Mouse (Mus musculus) hindbrain, embryonic 11.5 days (tissue): ENCODE measurements at regions not wholly inside any gene's neighbourhood (a gene's known extent, or its start where the extent isn't known, plus 50 kb on each side); places are given as distances from the start of the nearest gene placed in this dataset.

Experiments
- ATAC-seq: fragments of 200-750 bp; cut with Nextera tagmentation; 2 replicates; pipeline ENCODE4 v1.8.0; 2017; ENCODE audit warnings: mild to moderate bottlenecking, moderate TSS enrichment, moderate library complexity; ENCODE audit not compliant: low FRiP score
- DNase-seq: peaks from one replicate; pipeline ENCODE4 v3.0.0-alpha.2; 2015; ENCODE audit warnings: low spot score
- H3K27ac ChIP-seq: fragments of 300-500 bp; sonication (generic); 2 replicates; pipeline ENCODE4 v1.5.1; 2014; ENCODE audit warnings: mild to moderate bottlenecking, low read depth, low read length
- H3K27me3 ChIP-seq: fragments of 300-500 bp; sonication (generic); 2 replicates; pipeline ENCODE4 v1.6.1; 2014; ENCODE audit warnings: mild to moderate bottlenecking, low read length, moderate library complexity, mixed read lengths; ENCODE audit not compliant: control insufficient read depth, insufficient read depth
- H3K36me3 ChIP-seq: fragments of 300-500 bp; sonication (generic); 2 replicates; pipeline ENCODE4 v1.6.1; 2014; ENCODE audit warnings: mild to moderate bottlenecking, low read length, moderate library complexity, mixed read lengths; ENCODE audit not compliant: control insufficient read depth, insufficient read depth
- H3K4me1 ChIP-seq: fragments of 300-500 bp; sonication (generic); replicated peaks from 2 replicates; pipeline ENCODE4 v1.6.1; 2014; ENCODE audit warnings: low read length, mixed read lengths; ENCODE audit not compliant: control insufficient read depth, insufficient read depth
- H3K4me2 ChIP-seq: fragments of 300-500 bp; sonication (generic); replicated peaks from 2 replicates; pipeline ENCODE4 v1.6.1; 2014; ENCODE audit warnings: mild to moderate bottlenecking, low read depth, low read length
- H3K4me3 ChIP-seq: fragments of 300-500 bp; sonication (generic); 2 replicates; pipeline ENCODE4 v1.5.1; 2014; ENCODE audit warnings: low read depth, low read length
- H3K9ac ChIP-seq: fragments of 300-500 bp; sonication (generic); 2 replicates; pipeline ENCODE4 v1.6.1; 2014; ENCODE audit warnings: low read depth, low read length
- H3K9me3 ChIP-seq: fragments of 300-500 bp; sonication (generic); 2 replicates; pipeline ENCODE4 v1.6.1; 2016; ENCODE audit warnings: low read length; ENCODE audit not compliant: control insufficient read depth
- WGBS: fragments of 180-500 bp; shearing (Covaris S2); extraction: QIAGEN DNeasy Blood & Tissue Kit; methylation state at CpG from one replicate; pipeline ENCODE4 v1.1.7; 2014; 5-methylcytosine and 5-hydroxymethylcytosine counted together

DNA sequence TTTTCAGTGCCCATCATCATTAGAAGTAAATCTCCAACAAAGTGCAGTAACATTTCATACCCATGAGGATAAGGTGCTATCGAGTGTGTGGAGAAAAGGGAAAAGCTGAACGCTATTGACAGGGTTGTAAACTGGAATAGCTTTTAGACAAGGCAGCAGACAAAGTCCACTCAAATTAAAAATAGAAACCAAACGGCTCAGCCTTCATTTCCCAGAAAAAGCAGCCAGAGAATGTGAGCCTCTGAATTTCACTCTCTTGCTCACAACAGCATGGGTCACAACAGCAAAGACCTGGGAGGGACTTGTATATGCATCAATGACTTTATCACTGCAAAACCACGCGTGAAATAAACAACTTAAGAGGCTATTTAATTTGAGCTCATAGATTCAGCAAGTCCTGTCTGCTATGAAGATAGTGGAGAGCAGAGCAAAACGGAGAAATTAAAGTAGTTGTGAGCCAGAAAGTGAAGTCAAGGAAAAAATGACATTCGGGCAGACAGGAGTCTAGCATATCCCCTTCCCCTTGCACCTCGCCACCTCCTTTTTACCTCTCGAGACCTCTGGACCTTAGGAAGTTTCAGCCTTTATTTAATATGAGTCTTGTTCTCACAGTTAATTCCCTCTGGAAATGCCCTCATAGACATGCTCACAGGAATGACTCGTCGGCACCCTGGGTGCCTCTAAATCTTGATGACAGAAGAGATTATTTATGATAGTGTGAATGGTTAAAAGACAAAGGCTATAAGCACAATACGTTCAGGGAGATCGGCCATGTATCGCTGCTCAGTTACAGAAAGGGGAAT is 261.9 kb downstream of the Gm4340 start:
- Histone ChIP-seq H3K27me3 (no peaks in the 10 kb centered on the region), H3K9me3 (no peaks in the 10 kb centered on the region), H3K4me1 (no peaks in the 10 kb centered on the region), H3K36me3 (no peaks in the 10 kb centered on the region), H3K4me2 (peak overlapping the region; percentile 26; the same call in 1 of the 2 replicates), H3K27ac (no peak overlapping the region; the same call in 1 of the 2 replicates), H3K9ac (no peak overlapping the region), H3K4me3 (no peak overlapping the region)
- WGBS: 44% methylated on average over 14 of the region's 14 CpGs
- ATAC-seq (peak; percentile 68; the same call in 1 of the 2 replicates), DNase-seq (peak; percentile 16)

DNA sequence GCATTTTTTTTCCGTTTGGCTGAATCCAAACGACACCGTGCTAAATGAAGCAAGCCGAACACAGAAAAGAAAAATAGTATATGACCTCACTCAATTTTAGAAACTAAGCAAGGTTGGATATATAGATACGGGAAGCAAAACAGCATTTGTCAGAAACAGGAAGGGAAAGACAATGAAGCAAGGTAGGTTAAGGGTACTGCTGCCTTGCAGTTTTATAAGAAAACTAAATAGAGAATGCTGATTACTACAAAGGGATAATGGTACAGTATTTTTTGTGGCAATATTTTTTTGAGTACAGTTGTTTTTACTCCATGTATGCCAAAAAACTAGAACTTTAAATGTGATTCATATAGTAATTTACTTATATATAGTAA is 262.5 kb downstream of the Gm4340 start:
- H3K4me3 ChIP-seq: no peak overlapping the region
- ATAC-seq: peak; percentile 18; the same call in 1 of the 2 replicates
- H3K4me2 ChIP-seq: 0 out of 2 replicates have a peak overlapping the region, but pooled peaks have one; percentile 14

DNA sequence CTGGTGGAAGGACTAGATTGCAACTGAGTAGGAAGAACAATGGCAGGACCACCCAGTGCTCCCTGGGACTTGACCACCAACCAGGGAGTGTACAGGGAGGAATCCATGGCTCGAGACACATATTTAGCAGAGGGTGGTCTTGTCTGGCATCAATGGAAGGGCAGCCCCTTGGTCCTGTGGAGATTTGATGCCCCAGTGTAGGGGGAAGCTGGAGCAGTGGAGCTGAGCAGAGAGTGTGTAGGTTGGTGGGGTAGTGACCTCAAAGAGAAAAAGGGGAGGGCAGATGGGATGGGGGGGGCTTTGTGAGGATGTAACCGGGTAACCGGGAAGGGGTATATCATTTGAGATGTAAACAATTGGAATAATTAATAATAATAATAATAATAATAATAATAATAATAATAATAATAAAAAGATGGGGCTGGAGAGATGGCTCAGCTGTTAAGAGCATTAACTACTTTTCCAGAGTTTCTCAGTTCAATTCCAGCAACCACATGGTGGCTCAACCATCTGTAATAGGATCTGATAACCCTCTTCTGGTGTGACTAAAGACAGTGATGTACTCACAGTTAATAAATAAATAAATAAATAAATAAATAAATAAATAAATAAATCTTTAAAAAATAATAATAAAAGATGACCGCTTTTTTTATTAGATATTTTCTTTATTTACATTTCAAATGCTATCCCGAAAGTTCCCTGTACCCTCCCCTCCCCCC is 292.5 kb downstream of the Gm4340 start:
- no peak overlapping the region for H3K4me2 ChIP-seq
- no peaks in the 10 kb centered on the region for H3K9me3 ChIP-seq
- DNase-seq (no peak), ATAC-seq (peak; percentile 59; the same call in 1 of the 2 replicates)
- no peak overlapping the region for H3K27ac ChIP-seq
- 91% methylated on average over 5 of the region's 5 CpGs for WGBS
- H3K27me3 ChIP-seq: no peaks in the 10 kb centered on the region
- H3K36me3 ChIP-seq: no peaks in the 10 kb centered on the region
- no peak overlapping the region for H3K4me3 ChIP-seq
- H3K4me1 ChIP-seq: no peaks in the 10 kb centered on the region
- H3K9ac ChIP-seq: no peak overlapping the region

More for the DNA sequence above, 262.5 kb downstream of the Gm4340 start:
- Histone ChIP-seq H3K4me1 (no peaks in the 10 kb centered on the region), H3K27ac (no peak overlapping the region), H3K9me3 (no peaks in the 10 kb centered on the region), H3K9ac (no peak overlapping the region), H3K27me3 (no peaks in the 10 kb centered on the region), H3K36me3 (no peaks in the 10 kb centered on the region)
- no peak for DNase-seq
- 40% methylated on average over 5 of the region's 5 CpGs for WGBS

DNA sequence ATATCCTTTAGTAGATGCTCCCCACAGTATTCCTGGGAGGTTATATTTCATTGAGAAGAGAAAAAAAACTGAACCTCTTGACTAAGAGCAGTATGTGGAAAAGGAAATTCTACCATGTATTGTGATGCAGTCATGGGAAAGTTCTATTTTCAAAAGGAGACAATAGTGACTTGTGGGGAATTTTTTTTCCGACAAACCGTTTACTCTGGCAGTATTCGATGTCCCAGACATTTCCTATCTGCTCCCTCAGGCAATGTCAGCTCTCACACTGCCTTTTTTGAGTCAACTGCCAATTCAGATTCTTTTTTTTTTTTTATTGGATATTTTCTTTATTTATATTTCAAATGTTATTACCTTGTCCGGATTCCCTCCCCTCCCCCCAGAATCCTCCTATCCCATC is 295.5 kb downstream of the Gm4340 start:
- no peak for DNase-seq
- Histone ChIP-seq H3K27me3 (no peaks in the 10 kb centered on the region), H3K9ac (no peak overlapping the region), H3K27ac (no peak overlapping the region), H3K36me3 (no peaks in the 10 kb centered on the region), H3K4me3 (no peak overlapping the region), H3K4me2 (no peak overlapping the region), H3K4me1 (no peaks in the 10 kb centered on the region), H3K9me3 (no peaks in the 10 kb centered on the region)
- no peak for ATAC-seq
- WGBS: 81% methylated on average over 4 of the region's 4 CpGs

DNA sequence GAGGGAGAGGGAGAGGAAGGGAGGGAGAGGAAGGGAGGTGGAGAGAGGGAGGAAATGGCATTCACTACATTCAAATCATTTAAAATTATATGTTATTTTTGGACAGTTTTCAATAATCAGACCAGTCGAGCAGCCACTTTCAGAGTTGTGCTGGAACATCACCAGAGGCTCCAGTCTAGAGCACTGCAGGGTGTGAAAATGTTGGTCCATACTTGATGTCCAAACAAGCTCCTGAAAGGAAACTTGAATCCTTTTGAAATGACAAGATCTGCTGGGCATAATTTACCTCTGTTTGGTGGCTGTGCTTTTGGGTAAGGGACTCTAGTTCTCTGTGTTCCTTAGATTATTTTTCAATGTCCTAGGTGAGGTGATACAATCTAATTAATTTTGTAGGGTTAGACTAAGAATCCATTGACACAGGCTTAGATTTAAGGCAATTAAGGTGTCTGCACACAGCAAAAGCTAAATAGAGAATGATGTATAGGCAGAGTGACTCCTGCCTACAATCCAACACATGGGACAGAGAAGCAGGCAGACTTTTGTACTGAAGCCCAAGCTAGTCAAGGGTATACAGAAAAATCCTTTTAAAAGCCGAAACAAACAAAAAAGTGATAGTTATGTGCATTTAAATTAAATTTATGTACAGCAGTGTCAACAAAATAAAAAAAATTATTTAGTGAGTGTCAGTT is 297.2 kb downstream of the Gm4340 start:
- Histone ChIP-seq H3K4me2 (no peak overlapping the region), H3K9ac (no peak overlapping the region), H3K4me1 (no peaks in the 10 kb centered on the region), H3K27me3 (no peaks in the 10 kb centered on the region), H3K9me3 (no peaks in the 10 kb centered on the region), H3K4me3 (no peak overlapping the region), H3K36me3 (no peaks in the 10 kb centered on the region), H3K27ac (no peak overlapping the region)
- WGBS: 86% methylated on average over 2 of the region's 2 CpGs
- DNase-seq (no peak), ATAC-seq (no peak)
